Mouse (Mus musculus): ENCODE results near the gene Nupl2. TPM values are rescaled to one million over a fixed set of nuclear protein-coding genes. Genes with fewer than 3 reads are reported as not detected.

Nupl2 gene
- polyA plus RNA-seq, 1 experiment from 2014 or later: 12.8 TPM

GRCm38 (mm10) chr5:24214547-24214878 lies 49.8 kb downstream of the Nupl2 start:
- no peak overlapping the region for H3K9ac ChIP-seq
- H3K4me3 ChIP-seq: no peak overlapping the region
- H3K27me3 ChIP-seq: 0 out of 2 replicates have a peak, but pooled peaks cover 4% of the 10 kb centered on the region
- H3K4me1 ChIP-seq (replicated peaks): no peaks in the 10 kb centered on the region
- ATAC-seq (ENCODE audit: low FRiP score, low read depth): no peak
- H3K4me2 ChIP-seq: no peak overlapping the region
- H3K36me3 ChIP-seq: no peaks in the 10 kb centered on the region
- WGBS: 34% methylated on average over 1 of the region's 1 CpGs
- no peaks in the 10 kb centered on the region for H3K9me3 ChIP-seq
- H3K27ac ChIP-seq (replicated peaks): no peak overlapping the region

DNA sequence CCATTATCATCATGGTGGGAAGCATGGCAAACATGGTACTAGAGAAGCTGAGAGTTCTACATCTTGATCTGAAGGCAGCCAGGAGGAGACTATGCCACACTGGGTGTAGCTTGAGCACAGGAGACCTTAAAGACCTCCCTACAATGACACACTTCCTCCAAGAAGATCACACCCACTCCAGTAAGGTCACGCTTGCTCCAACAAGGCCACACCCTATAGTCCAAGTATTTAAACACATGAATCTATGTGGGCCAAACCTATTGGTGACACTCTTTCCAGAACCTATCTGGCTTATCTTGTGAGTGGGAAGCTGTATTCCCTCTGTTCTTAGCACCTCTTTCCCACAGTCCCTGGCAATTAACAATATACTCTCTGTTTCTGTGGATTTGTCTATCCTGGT lies 50.1 kb downstream of the Nupl2 start:
- no peak overlapping the region for H3K27ac ChIP-seq (replicated peaks)
- H3K4me2 ChIP-seq: no peak overlapping the region
- H3K4me1 ChIP-seq (replicated peaks): no peaks in the 10 kb centered on the region
- H3K4me3 ChIP-seq: no peak overlapping the region
- 89% methylated on average over 1 of the region's 1 CpGs for WGBS
- H3K36me3 ChIP-seq: no peaks in the 10 kb centered on the region
- no peak for ATAC-seq (ENCODE audit: low FRiP score, low read depth)
- H3K9me3 ChIP-seq: no peaks in the 10 kb centered on the region
- H3K9ac ChIP-seq: no peak overlapping the region
- H3K27me3 ChIP-seq: 0 out of 2 replicates have a peak, but pooled peaks cover 4% of the 10 kb centered on the region

Other genes with a start within 250 kb of the Nupl2 start
- 31.0 and 31.2 TPM in 2 replicates for gene Fam126a, start 134.3 kb upstream of the Nupl2 start, polyA plus RNA-seq (2015; fragmentation: Nextera tagmentation; extraction: Ambion mirVana)
- gene Klhl7, start 64.4 kb upstream of the Nupl2 start, polyA plus RNA-seq (2015; fragmentation: Nextera tagmentation; extraction: Ambion mirVana): 129 and 133 TPM in 2 replicates
- 13.0 and 17.9 TPM in 2 replicates for gene Kcnh2, start 186.6 kb downstream of the Nupl2 start, polyA plus RNA-seq (2015; fragmentation: Nextera tagmentation; extraction: Ambion mirVana)
- gene Nos3, start 199.8 kb downstream of the Nupl2 start, polyA plus RNA-seq (2015; fragmentation: Nextera tagmentation; extraction: Ambion mirVana): 9.6 and 10.7 TPM in 2 replicates
- gene Atg9b, start 227.2 kb downstream of the Nupl2 start, polyA plus RNA-seq (2015; fragmentation: Nextera tagmentation; extraction: Ambion mirVana): 2.9 and 3.6 TPM in 2 replicates
- 49.7 and 56.5 TPM in 2 replicates for gene Abcb8, start 228.7 kb downstream of the Nupl2 start, polyA plus RNA-seq (2015; fragmentation: Nextera tagmentation; extraction: Ambion mirVana)
- 0.88 and 1.4 TPM in 2 replicates for gene Asic3, start 248.4 kb downstream of the Nupl2 start, polyA plus RNA-seq (2015; fragmentation: Nextera tagmentation; extraction: Ambion mirVana)